Mouse (Mus musculus): ENCODE results near the gene Pds5a. TPM values are rescaled to one million over a fixed set of nuclear protein-coding genes. Genes with fewer than 3 reads are reported as not detected.

Pds5a gene
- polyA plus RNA-seq, 1 experiment from 2014 or later, result 67.6 TPM

Other genes starting within 250 kb of the Pds5a start
- gene Gm43552, start 205.4 kb downstream of the Pds5a start, polyA plus RNA-seq (2015; fragmentation: Nextera tagmentation; extraction: Ambion mirVana), result not detected in 2 replicates
- gene Smim14, start 161.1 kb downstream of the Pds5a start, polyA plus RNA-seq (2015; fragmentation: Nextera tagmentation; extraction: Ambion mirVana), result 164 and 167 TPM in 2 replicates
- gene Ube2k, start 161.0 kb downstream of the Pds5a start, polyA plus RNA-seq (2015; fragmentation: Nextera tagmentation; extraction: Ambion mirVana), result 197 and 204 TPM in 2 replicates
- 26.3 and 27.0 TPM in 2 replicates for gene N4bp2, start 65.2 kb upstream of the Pds5a start, polyA plus RNA-seq (2015; fragmentation: Nextera tagmentation; extraction: Ambion mirVana)
- gene Rhoh, start 162.9 kb upstream of the Pds5a start, polyA plus RNA-seq (2015; fragmentation: Nextera tagmentation; extraction: Ambion mirVana), result 0.27 and 0.32 TPM in 2 replicates
- gene Chrna9, start 236.6 kb upstream of the Pds5a start, polyA plus RNA-seq (2015; fragmentation: Nextera tagmentation; extraction: Ambion mirVana), result not detected in 2 replicates